10 mouse cellular contexts compared by ENCODE assay signal in genomic region chr8:61374059-61374755, GRCm38 (mm10).
DNase-seq lines count a peak whose midpoint lies in the region; ATAC-seq and TF ChIP-seq lines count a peak whose summit lies in the region.
"Had no signal": no experiment of that assay in that cellular context is flagged by ENCODE, and none has a peak within 500 bp of the region (broad histone marks: within the 10 kb centered on the region; RNA-seq: fewer than 3 reads in every experiment).

No protein-coding gene starts in this region.

- no peaks in the 10 kb centered on the region for H3K36me3 ChIP-seq in heart, adult 2 months (ENCODE audit: control insufficient read depth, insufficient read depth, low read length)
- peaks cover 15% of the 10 kb centered on the region; the same call in 1 of the 2 replicates for H3K36me3 ChIP-seq in heart, embryonic 10.5 days
- peaks cover 19% of the 10 kb centered on the region for H3K36me3 ChIP-seq in lung, embryonic 15.5 days
- H3K36me3 ChIP-seq in forebrain, embryonic 15.5 days = peaks cover 8% of the 10 kb centered on the region; the same call in 1 of the 2 replicates

- no peaks in the 10 kb centered on the region for H3K79me2 ChIP-seq in heart, adult 2 months (replicated peaks; ENCODE audit: control insufficient read depth, insufficient read depth, low read length)

- TF ChIP-seq EP300 in heart, adult 2 months (IDR thresholded peaks at IDR 0.05; ENCODE audit: insufficient read depth, low read depth, low read length) = no peak

- H3K27me3 ChIP-seq in heart, adult 2 months (ENCODE audit: control insufficient read depth, insufficient read depth, low read length) = no peaks in the 10 kb centered on the region
- peaks cover 4% of the 10 kb centered on the region; the same call in 1 of the 2 replicates for H3K27me3 ChIP-seq in heart, embryonic 10.5 days (ENCODE audit: insufficient read depth, poor library complexity, severe bottlenecking)
- H3K27me3 ChIP-seq in lung, embryonic 15.5 days = no peaks in the 10 kb centered on the region
- H3K27me3 ChIP-seq in forebrain, embryonic 15.5 days = no peaks in the 10 kb centered on the region

- TF ChIP-seq CTCF in heart, adult 2 months (IDR thresholded peaks at IDR 0.05) = peak; percentile 63

- H3K4me2 ChIP-seq in lung, embryonic 15.5 days = no peak overlapping the region
- no peak overlapping the region for H3K4me2 ChIP-seq in forebrain, embryonic 15.5 days (replicated peaks)

- H3K27ac ChIP-seq in heart, adult 2 months = no peak overlapping the region
- H3K27ac ChIP-seq in heart, embryonic 10.5 days = no peak overlapping the region
- H3K27ac ChIP-seq in lung, embryonic 15.5 days = no peak overlapping the region
- no peak overlapping the region for H3K27ac ChIP-seq in forebrain, embryonic 15.5 days (replicated peaks)

- intact Hi-C loops in heart, adult 2 months (cut with DNase I) = loop anchor here (5.0 kb wide), 1 partner anchor 152 kb away; the partner anchor contains the start of gene Sh3rf1

- no peak for TF ChIP-seq POLR2A in heart, adult 2 months (IDR thresholded peaks at IDR 0.05; ENCODE audit: insufficient read depth, low read depth, low read length)

- no peaks in the 10 kb centered on the region for H3K4me1 ChIP-seq in heart, adult 2 months (ENCODE audit: control insufficient read depth, insufficient read depth, low read length)
- H3K4me1 ChIP-seq in heart, embryonic 10.5 days = peaks cover 11% of the 10 kb centered on the region
- no peaks in the 10 kb centered on the region for H3K4me1 ChIP-seq in lung, embryonic 15.5 days
- peaks cover 15% of the 10 kb centered on the region for H3K4me1 ChIP-seq in forebrain, embryonic 15.5 days

- ATAC-seq in lung, embryonic 15.5 days (ENCODE audit: borderline replicate concordance, extremely low read depth, low FRiP score, low TSS enrichment) = peak; percentile 39; the same call in 1 of the 2 replicates
- peak; percentile 39 for ATAC-seq in forebrain, embryonic 15.5 days (replicated peaks)

- H3K4me3 ChIP-seq in heart, adult 2 months = no peak overlapping the region
- no peak overlapping the region for H3K4me3 ChIP-seq in heart, embryonic 10.5 days
- H3K4me3 ChIP-seq in lung, embryonic 15.5 days = no peak overlapping the region
- no peak overlapping the region for H3K4me3 ChIP-seq in forebrain, embryonic 15.5 days

- no peaks in the 10 kb centered on the region for H3K9me3 ChIP-seq in heart, embryonic 10.5 days
- no peaks in the 10 kb centered on the region for H3K9me3 ChIP-seq in lung, embryonic 15.5 days
- no peaks in the 10 kb centered on the region for H3K9me3 ChIP-seq in forebrain, embryonic 15.5 days

- no peak overlapping the region for H3K9ac ChIP-seq in heart, adult 2 months (ENCODE audit: low read depth, low read length)
- no peak overlapping the region for H3K9ac ChIP-seq in lung, embryonic 15.5 days
- H3K9ac ChIP-seq in forebrain, embryonic 15.5 days (replicated peaks) = no peak overlapping the region

- DNase-seq in heart, adult 2 months = no peak
- no peak for DNase-seq in heart, embryonic 10.5 days (ENCODE audit: low spot score)
- DNase-seq in lung, postnatal 10 days = no peak
- DNase-seq in retina, embryonic 14.5 days (ENCODE audit: low spot score) = peak; percentile 44
- DNase-seq in adrenal gland, adult 18-20 months (ENCODE audit: low spot score in 2 of 2) = no peak
- DNase-seq in T-cell, adult 2 months (ENCODE audit: low spot score) = no peak
- DNase-seq: cerebellum, adult 9-11 months; liver had no signal

- WGBS in heart, adult 2 months = 87% methylated on average over 16 of the region's 16 CpGs
- 90% methylated on average over 16 of the region's 16 CpGs for WGBS in heart, embryonic 10.5 days
- 79% methylated on average over 16 of the region's 16 CpGs for WGBS in lung, embryonic 15.5 days
- WGBS in forebrain, embryonic 15.5 days = 76% methylated on average over 16 of the region's 16 CpGs
